Mouse (Mus musculus): ENCODE measurements around the gene Ift172.

The Ift172 gene

DNA sequence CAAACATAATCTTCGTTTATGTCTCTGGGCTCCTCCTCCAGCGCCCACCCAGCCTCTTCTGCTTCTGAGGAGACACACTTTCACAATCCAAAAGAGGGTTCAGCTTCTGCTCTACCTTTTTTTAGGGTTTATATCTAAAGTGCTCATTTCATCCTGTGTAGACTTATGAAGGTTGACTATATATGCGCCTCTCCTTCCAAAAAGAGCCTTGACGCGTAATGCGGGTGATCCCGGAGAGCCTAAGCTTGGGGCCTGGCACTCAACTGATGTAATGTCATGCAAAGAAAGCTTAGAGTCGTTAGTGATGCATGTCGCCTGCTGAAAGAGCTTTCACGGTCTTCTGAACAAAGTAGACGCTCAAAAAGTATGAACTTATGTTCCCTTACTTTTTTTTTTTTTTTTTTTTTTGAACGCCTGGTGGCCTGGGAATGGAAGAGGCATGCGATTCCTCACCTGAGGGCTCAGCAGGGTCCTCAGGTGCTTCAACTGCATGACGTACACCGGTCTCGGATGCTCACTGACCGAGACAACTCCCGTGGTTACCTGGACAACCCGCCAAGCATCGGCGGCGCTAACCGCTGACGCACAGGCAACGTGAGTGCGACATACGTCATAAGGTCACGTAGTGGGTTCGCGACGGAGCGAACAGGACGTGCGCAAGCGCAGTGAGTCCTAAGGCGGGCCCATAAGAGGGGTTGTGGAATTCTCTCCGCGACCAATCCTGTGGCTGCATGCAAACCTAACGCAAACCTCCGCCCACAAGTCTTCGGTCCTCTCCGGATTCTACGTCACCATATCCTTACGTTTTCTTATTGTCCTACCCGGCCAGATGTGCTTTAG, at the start of gene Ift172:
TSS of gene Ift172 (minus strand) at position 596 of the 840 bp plus-strand sequence.
- DNase-seq, result peak; percentile 98

DNA sequence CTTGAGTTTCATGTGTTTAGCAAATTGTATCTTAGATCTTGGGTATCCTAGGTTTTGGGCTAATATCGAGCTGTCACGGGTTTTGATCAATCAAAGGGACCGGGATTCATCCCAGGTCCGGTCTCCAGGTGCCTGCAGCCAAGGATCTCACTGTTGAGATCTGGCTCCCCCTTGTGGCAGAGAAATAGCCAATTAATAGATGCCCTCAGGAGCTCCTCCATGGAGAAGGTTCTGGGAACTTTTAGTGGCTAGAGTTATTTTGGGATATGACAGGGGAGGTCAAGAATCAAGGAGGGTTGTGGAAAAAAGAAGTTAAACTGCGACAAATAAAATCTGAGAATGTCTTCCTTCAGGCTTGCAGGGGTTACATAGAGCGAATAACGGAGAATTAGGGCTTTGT, 37.3 kb upstream of the Ift172 start:
- peak; percentile 75 for DNase-seq

DNA sequence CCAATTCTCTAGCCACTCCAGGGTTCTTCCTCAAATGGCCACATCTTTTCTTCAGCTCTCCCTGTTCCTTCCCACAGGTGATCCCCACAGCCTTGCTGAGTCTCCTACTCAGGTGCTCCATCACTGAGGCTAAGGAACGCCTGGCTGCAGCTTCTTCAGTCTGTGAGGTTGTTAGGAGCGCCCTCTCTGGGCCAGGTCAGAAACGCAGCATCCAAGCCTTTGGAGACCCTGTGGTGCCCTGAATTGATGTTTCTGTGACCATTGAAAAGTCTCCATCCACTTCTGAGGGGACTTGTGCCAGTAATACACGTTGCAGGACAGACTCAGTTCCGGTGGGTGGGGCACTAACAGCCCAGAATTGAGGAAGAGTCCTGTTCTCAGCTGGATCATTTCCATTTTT, 35.9 kb upstream of the Ift172 start:
- no peak for DNase-seq

DNA sequence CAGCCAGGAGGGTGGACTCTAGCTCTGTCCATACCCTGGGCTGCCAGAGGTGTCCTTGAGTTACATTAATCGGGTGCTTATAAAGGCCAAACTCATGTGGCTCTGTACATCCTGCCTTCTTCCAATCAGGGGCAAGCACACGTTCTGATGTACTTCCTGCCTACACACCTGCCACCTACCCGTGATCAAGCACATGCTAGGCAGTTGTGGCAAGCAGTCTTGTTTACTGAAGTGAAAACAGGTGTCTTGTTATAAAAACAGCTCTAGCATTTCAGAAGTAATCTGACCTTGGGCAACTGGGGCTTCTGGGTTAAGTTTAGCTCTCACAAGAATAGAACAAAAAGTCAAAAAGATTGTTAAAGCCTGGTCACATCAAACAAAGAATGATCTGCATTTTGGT, 33.2 kb upstream of the Ift172 start:
- DNase-seq, result no peak

DNA sequence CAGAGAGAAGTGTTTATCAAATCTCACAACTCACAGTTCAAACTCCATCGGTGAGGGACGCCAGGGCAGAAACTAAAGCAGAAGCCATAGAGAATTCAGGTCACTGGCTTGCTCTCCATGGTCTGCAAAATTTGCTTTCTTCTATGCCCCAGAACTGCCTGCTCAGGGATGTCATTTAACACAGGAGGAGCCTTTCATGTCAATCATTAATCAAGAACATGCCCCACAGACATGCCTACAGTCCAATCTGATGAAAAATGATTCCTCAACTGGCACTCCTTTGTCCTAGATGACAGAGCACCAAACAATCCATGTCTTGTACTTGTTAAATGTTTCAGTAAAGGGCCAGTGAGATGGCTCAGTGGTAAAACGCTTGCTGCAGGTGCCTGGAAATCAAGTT, 31.9 kb upstream of the Ift172 start:
- DNase-seq, result no peak

DNA sequence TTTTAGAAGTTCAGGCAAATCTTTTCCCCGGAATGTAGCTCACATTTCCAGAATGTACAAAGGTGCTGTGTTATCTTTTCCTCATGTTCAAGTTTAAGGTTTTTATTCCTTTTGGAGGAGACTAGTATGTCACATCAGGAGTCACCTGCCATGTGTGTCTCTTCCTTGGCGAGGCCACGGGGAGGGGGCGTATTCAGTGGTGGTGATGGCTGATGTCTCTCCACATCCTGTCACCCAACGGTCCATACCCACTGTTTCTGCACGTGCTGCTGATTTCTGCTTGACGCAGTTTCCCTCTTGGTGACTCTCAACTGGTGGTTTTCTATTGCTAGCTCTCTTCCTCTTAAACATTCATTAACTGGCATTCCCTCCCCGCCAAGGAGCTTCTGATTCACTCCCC, 21.9 kb upstream of the Ift172 start:
- no peak for DNase-seq

DNA sequence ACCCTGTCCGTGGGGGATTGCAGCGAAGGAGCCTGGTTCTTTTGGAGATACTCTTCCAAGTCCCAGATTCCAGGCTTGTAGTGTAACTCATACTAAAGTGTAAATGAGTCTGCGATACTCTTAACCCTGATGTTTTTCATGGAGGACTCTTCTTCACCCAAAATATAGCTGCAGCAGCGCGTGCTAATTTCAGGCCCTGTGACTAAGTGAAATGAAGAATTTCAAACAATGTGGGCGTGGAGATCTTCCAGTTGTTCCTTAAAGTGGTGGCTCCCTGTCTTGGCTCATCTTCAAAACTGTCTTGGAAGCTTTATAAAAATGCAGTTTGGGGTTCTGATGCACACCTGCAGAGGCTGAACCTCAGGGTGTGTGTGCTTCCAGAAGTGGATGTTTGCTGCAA, 12.2 kb upstream of the Ift172 start:
- no peak for DNase-seq

DNA sequence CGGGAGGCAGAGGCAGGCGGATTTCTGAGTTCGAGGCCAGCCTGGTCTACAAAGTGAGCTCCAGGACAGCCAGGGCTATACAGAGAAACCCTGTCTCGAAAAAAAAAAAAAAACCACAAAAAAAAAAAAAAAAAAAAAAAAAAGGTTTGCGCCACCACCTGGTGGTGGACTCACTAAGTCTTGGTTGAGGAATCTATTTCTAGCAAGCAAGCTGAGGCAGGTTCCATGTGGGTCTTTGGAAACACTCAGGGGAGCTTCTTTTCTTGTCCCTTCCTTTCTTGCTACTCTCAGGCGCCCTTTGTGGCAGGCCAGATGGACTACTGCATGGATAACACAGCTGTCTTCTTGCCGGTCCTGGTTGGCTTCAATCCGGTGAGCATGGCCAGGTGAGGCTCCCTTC, 10.9 kb upstream of the Ift172 start:
- DNase-seq, result no peak

DNA sequence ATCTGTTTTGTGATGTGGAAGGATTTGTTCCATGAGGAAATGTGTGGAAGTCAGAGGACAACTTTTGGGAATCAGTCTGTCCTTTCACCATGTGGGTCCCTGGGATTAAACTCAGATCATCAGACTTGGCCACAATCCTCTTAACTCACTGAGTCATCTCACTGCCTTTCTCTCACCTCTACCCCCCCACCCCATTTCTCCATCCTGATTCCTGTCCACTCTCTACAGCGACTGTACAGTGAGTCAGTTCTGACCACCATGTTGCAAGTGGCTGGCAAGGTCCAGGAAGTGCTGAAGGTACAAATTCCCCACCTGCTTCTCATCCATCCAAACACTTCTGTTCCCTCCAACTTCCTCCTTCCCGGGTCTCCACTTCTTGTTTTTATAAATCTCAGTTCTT, 7.6 kb upstream of the Ift172 start:
- DNase-seq, result no peak

DNA sequence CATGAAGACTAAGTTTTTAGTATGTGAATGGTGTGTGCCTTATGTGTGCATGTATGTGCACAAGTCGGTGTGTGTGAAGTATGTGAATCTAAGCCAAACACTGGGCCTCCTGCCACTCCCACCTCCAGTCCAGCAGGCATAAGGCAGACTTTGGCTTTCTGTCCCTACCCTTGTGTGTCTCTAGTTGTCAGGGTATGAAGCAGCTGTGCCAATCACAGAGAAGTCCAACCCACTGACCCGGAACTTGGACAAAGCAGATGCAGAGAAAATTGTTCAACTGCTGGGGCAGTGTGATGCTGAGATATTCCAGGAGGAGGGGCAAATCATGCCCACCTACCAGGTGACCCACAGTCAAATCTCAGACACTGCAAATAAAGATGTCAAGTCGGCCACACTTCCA, 7.1 kb upstream of the Ift172 start:
- DNase-seq, result no peak

DNA sequence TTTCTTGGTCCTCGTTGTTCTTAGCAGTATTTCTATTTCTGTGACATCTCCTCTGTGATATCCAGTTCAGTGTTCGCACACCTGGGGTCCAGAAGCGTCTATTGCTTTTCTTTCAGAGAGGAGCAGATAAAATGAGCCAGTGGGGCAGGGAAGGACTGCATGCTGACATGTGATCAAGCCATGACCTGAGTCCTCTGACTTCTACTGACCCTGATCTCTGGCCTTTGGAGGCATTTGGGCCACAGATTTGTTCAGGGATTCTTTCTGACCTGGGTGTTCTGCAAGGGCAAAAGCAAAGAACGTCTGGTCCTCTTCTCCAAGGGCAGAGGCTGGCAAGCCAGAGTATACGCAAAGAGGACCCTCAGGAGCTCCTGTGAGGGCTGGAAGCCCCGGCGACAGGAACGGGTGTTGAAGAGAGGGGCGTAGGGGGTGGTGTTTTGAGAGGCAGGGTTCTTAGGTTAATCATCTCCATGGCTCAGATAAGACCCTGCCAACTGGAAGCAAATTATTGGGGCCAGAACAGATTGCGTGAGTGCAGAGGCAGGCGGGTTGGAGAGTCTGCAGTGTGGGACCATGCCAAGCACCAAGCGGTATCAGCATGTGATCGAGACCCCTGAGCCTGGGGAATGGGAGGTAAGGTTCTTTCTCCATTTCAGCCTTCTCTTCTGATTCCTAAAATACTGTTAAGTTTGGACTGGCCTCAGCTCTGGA, 6.3 kb upstream of the Ift172 start, which contains the start of gene Gckr:
TSS of gene Gckr (plus strand) at position 397 of the 711 bp plus-strand sequence.
- no peak for DNase-seq

DNA sequence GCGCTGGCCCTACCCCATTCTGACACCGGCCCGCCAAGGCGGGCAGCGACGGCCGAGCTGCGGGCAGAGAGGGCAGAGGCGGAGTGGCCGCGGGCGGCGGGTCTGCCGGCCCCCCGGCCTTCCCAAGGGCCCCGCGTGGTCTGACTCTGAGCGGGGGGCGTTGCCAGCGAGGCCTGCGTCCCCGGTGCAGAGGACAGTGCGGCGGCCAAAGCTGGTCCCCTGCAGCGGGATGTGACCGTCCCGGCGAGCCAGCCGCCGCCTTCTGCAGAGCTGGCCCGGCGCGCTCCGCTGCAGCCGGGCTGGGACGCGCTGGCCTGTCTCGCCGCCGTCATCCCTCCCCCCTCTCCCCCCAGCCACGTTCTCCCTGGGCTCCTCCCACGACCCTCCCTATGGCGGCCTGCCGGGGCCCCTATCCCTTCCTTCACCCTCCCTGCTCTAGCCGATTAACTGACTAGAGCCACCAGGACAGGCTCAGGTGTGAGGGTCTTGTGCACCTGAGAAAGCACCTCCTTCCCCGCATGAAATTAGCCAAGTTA, 4.8 kb upstream of the Ift172 start, which contains the start of gene Fndc4:
TSS of gene Fndc4 (minus strand) at position 475 of the 536 bp plus-strand sequence.
- peak; percentile 43 for DNase-seq

DNA sequence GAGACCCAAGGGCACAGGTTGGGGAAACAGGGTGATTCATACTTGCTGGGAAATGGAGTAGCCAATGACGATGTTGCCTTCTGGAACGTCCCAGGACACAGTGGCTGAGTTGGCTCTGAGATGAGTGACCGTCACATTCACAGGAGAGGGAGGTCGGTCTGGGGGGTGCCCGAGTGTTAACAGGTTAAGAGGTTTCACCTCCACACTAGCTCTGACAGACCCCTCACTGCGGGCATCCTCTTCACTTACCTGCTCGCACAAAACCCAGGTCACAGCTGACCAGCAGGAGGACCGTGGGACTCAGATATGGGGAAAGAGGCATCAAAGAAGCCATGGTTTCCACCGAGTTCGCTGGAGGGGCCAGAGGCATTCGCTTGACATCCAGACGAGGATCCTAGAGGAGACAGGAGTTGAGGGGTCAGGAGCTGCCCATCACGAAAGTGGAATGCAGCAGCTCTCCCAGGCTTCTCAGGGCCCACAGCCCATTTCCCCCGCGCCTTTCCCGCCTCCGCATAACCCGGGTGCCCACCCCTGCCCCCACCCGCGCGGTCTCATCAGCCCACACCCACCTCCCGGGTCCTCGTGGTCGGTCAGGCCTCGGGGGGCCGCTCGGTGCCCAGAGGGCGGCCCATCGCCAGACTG, 4.2 kb upstream of the Ift172 start:
- no peak for DNase-seq

DNA sequence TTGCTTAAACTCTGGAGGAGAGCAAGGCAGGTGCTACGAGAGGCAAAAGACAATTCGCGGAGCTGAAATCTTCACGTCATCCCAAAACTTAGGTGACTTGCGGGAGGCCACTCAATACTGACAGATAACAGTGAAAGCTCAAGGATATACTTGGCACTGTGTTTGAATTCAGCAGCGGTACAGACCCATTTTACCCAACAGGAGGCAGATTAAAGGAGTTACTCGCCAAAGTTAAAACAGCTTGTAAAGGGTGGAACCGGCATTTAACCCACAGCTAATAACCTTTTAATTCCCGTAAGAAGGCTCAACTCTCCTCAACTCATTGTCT, 409 bp upstream of the Ift172 start:
- DNase-seq, result no peak

DNA sequence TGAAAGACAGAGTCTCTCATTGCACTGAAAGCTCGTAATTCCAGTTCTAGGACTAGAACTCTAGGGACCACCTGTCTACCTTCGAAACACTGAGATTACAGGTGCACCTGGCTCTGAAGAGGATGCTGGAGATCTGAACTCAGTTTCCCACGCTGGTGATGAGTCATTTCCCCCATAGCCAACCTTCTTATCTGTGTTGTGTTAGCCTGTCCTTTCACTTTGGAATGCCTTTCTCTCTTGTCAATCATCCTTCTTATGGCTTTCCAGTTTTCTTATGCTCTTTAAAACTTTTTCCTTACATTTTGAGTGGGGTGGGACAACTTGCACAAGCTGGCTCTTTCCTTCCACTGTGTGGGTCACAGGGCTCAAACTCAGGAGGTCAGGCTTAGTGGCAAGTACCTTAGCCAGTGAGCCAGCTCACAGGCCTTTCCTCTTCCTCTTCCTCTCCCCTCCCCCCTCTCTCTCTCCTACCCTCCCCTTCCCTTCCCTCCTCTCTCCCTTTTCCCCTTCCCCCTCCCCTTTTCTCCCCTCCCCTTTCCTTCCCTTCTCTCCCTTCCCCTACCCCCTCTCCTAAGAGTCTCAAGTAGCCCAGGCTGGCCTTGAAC, 1.2 kb downstream of the Ift172 start:
- no peak for DNase-seq

DNA sequence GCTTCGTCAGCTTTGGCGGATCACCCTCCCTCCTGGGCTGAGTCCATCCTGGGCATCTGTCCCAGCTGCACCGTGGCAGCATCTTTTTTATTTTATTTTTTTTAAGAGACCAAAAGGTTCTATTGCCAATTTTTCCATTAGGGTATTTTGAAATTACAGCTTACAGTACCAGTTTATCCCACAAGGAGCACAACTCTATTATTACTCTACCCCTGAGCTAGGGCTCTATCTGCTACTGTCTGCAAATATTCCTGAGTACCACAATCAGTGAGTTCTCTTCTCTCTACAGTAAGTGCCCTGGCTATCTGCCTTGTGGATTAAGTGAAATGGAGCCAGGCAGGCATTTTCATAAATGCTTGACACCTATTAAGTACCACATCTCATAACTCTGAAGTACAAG, 2.3 kb downstream of the Ift172 start:
- no peak for DNase-seq

DNA sequence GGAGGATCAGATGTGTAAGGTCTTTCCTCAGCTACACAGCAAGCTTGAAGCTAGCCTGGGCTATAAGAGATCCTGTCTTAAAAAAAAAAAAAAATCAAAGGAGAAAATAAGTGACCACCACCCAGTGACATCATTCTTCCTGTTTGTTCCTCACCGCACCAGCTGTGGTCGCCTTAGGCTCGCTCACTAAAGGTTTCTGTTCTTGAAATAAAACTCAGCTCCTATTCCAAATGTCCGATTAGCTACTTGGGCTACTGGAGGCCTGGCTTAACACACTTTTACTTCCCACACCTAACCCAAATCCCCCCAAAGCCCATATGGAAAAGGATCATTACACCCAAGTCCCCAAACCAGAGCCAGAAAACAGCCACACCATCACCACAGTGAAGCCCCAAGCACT, 2.7 kb downstream of the Ift172 start:
- DNase-seq, result no peak

DNA sequence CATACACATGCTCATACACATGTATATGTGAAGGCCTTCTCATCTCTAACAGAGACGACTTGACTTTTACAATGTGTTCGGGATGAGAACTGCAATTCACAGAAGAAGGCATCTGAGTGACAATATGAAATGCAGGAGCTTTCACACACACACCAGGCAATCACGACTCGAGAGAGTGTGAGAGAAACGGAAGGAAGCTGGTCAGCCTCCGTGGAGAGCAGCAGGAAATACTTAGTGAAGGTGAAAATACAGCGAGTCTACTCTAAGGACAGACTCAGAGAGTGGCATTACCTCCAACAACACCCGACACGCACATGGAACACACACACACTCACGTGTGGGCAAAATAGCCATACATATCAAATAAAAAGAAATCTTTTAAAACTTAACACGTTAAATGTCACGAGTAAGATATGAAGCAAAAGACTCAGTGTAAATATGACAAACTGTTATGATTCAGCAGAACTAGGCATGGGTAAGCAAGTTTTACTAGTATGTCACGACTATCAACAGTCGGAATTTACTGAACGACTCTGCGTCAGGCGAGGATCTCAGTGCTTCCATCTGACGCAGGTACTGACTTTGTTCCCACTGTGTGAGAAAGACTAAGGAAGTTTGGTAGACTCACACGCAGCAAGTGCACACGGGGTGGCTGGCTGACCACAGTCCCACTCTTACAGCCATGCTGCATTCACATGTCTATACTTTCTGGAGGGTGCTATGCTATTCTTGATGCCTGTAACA, 11.5 kb downstream of the Ift172 start:
- DNase-seq, result no peak

DNA sequence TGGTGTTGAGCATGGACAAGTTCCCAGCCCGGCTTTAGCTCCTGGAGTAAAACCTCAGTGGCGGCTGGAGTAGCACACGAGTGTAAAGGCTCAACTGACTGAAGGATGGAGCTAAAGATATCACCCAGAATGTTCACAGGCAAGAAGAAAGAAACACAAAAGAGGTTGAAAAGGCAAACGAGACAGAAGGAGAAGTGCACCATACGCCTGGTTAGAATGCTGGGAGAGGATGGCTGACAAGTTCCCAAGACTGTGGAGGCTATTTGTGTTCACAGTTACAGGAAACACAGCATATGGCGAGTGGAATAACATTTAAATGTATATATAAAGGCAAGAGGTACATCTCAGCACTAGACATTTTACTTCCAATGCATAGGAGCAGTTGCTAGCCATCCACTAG, 17.9 kb downstream of the Ift172 start:
- no peak for DNase-seq

DNA sequence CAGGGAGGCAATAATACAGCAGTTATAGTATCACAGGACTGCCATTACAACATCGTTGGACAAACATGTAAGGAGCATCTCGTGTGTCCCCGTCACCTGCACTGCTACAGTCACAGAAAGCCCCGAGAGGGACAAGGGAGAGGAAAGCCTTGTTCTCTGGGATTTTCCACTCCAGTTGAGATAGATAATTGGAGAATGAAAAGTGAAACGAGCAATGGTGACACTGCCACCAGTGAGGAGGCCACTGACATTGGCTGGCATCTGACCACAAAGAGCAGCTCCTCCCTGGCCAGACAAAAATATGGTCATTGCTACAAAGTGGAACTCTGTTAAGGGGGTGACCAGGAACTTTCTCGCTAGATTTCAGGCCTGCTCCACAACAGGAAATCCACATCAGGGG, 23.2 kb downstream of the Ift172 start:
- DNase-seq, result no peak

DNA sequence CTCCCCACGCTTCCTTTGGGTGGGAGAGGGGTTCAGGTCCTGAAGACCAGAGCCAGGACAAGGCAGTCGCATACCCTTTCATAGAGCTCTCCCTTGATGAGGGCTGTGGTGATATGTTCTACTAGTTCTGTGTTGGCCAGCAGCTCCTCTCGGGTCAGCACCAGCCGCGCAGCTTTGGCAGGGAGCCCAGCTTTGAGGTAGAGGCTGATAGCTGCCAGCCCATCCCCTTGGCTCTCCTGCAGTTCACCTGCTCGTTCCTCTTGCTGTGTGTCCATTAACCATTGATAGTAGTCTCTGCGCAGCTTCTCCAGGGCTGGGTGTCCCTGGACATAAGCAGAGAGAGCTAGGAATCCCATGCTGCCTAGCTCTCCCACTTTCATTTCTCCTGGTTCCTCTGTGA, 24.8 kb downstream of the Ift172 start:
- no peak for DNase-seq

DNA sequence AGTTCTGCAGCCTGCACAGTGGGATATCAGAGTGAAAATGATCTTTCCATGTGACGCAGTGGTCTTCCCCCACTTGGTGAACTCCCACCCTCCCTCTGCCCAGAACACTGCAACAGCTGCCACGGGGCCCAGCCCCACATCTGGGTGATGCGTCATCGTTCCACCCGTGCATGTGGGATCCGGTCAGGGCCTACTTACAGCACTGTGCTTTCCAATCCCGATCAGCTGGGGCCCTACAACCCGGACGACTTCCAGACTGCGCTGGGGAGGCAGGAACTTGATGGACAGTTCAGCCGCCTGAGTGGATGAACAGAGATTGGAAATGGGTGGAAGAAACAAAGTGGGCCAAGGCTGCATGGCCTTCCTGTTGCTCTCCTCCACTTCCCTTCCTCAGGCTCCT, 33.3 kb downstream of the Ift172 start:
- no peak for DNase-seq

DNA sequence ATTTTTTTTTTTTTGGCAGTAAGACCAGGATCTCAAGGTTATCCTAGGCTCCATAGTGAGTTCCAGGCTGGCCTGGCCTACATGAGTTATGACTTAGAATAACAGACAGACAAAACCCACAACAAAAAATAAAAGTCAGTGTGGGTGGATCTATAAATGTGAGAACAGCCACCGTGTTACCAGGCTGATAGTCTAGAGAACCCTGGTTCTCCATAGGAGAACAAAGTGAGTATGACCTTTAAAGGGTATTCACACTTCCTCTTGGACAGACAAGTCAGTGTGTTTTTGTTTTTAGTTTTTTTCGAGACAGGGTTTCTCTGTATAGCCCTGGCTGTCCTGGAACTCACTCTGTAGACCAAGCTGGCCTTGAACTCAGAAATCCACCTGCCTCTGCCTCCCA, 34.9 kb downstream of the Ift172 start:
- DNase-seq, result no peak

Data from lung, postnatal 10 days (tissue).